8 mouse cellular contexts compared by ENCODE assay signal in the genomic region with DNA sequence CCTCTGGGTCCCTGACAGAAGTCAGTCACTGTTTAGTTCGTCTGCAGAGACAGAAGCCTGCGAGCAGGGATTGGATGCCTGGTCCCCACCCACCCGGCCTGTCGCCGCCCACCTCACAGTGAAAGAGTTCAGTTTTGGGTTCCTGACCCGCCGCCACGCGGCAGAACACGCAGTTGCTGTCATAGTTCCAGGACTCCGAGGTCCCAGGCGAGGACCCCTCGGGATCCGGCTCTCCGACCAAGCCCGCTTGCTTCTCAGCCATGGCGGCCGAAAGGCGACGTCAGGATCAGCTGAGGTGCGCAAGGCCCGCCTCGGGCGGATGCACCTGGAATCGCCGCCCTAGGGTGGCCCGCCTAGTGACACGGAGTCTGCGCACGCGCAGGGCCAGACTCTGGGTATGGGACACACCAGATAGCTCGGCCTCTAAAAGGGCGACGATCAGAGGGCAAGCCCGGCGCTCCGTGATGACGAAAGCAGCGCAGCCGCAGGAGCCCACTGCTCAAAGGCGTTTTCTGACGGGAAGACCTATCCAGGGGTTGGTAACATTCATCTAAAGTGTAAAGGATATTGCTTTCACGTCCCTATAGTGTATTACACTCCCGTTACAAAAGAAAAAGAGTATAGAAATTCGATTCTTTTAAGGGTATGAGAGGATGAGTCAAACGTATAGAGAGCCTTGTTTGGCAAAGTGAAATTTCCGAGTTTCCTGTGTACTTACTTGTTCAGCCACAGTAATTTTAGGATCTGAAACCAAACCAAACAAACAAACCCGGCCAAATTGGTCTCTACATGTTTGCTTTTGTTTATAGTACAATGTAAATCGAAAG. TPM values are rescaled to one million over a fixed set of nuclear protein-coding genes. Genes with fewer than 3 reads are reported as not detected.
DNase-seq lines count a peak whose midpoint lies in the region; ATAC-seq lines count a peak whose summit lies in the region.

No protein-coding gene starts in this region.

- WGBS in intestine, embryonic 14.5 days = 1% methylated on average over 49 of the region's 49 CpGs

- peak overlapping the region; percentile 70 for H3K4me3 ChIP-seq in intestine, embryonic 14.5 days (ENCODE audit: low read depth, low read length)

- peaks cover 8% of the 10 kb centered on the region for H3K4me1 ChIP-seq in intestine, embryonic 14.5 days (replicated peaks; ENCODE audit: control insufficient read depth, insufficient read depth, low read length)

- H3K36me3 ChIP-seq in intestine, embryonic 14.5 days (ENCODE audit: control insufficient read depth, insufficient read depth, low read length) = no peaks in the 10 kb centered on the region

- no peaks in the 10 kb centered on the region for H3K9me3 ChIP-seq in intestine, embryonic 14.5 days (ENCODE audit: control insufficient read depth, low read length)

- peak overlapping the region; percentile 66 for H3K9ac ChIP-seq in intestine, embryonic 14.5 days (ENCODE audit: low read length)

- peak; percentile 97 for DNase-seq in adrenal gland, adult 18-20 months (ENCODE audit: low spot score in 2 of 2)
- peak; percentile 99 for DNase-seq in embryo, embryonic 11 days
- peak; percentile 99 for DNase-seq in gastrocnemius, postnatal 25 days
- DNase-seq in intestine, embryonic 14.5 days (ENCODE audit: low spot score) = peak; percentile 97
- peak; percentile 99 for DNase-seq in left cerebral cortex, postnatal 14 days (ENCODE audit: low spot score in 2 of 2)
- peak; percentile 98 for DNase-seq in mesoderm, embryonic 11.5 days (ENCODE audit: low read depth, low spot score)
- peak; percentile 99 for DNase-seq in right cerebral cortex, postnatal 36 days (ENCODE audit: low spot score in 2 of 2)
- peak; percentile 98 for DNase-seq in yolk sac, embryonic 10.5 days (ENCODE audit: low spot score)

- peak overlapping the region; percentile 97 for H3K27ac ChIP-seq in intestine, embryonic 14.5 days (ENCODE audit: low read depth)

- no peaks in the 10 kb centered on the region for H3K27me3 ChIP-seq in intestine, embryonic 14.5 days (replicated peaks; ENCODE audit: control insufficient read depth, insufficient read depth, low read length)

- intact Hi-C loops in left cerebral cortex, postnatal 14 days (cut with DNase I) = no loop called here

- peak overlapping the region; percentile 79 for H3K4me2 ChIP-seq in intestine, embryonic 14.5 days (ENCODE audit: low read length)

- peak; percentile 100 for ATAC-seq in intestine, embryonic 14.5 days (replicated peaks; ENCODE audit: low FRiP score, low TSS enrichment, low read depth)

RNA-seq across cellular contexts. Expression of a gene that starts 11.1 kb away (rescaled TPM):
- 10 to 100 TPM; 48.5 to 50.9 TPM for total RNA-seq in adrenal gland, adult 18-20 months (2021)
- total RNA-seq in gastrocnemius, postnatal 25 days (2021) = 10 to 100 TPM; 46.9 to 54.1 TPM
- polyA plus RNA-seq in intestine, embryonic 14.5 days (2014; fragmentation: Nextera tagmentation; extraction: Ambion mirVana) = 21.9 and 25.4 TPM in 2 replicates
- 10 to 100 TPM; 40.2 to 41.7 TPM for total RNA-seq in left cerebral cortex, postnatal 14 days (2021)

RNA-seq across cellular contexts. Expression of a gene that starts 17.8 kb away (rescaled TPM):
- 1 to 10 TPM; 6.9 to 7.8 TPM for total RNA-seq in adrenal gland, adult 18-20 months (2021)
- total RNA-seq in gastrocnemius, postnatal 25 days (2021) = 1 to 10 TPM; 3.7 to 4.1 TPM
- 30.6 and 31.4 TPM in 2 replicates for polyA plus RNA-seq in intestine, embryonic 14.5 days (2014; fragmentation: Nextera tagmentation; extraction: Ambion mirVana)
- total RNA-seq in left cerebral cortex, postnatal 14 days (2021) = 1 to 10 TPM; 8.2 TPM

Comparison
In these comparisons a context has a peak if more than half of its experiments do, and no peak if none do; other contexts are left out.
1. Peak in every context shown above with its lines: DNase-seq, ATAC-seq, H3K4me3 ChIP-seq and H3K27ac ChIP-seq.